Mouse (Mus musculus) E14TG2a.4 (cell line): ENCODE measurements around the gene Aox3.

Experiments used
- CTCF ChIP-seq: conservative IDR thresholded peaks from 2 replicates; pipeline ENCODE4 v1.5.1; 2014; ENCODE audit warnings: low read length
- NANOG ChIP-seq: IDR thresholded peaks from 2 replicates; pipeline ENCODE4 v1.6.1; 2014; ENCODE audit warnings: borderline replicate concordance, low read length, mixed read lengths
- POU5F1 ChIP-seq: IDR thresholded peaks from 2 replicates; pipeline ENCODE4 v1.6.1; 2014; ENCODE audit warnings: low read length, borderline replicate concordance

DNA sequence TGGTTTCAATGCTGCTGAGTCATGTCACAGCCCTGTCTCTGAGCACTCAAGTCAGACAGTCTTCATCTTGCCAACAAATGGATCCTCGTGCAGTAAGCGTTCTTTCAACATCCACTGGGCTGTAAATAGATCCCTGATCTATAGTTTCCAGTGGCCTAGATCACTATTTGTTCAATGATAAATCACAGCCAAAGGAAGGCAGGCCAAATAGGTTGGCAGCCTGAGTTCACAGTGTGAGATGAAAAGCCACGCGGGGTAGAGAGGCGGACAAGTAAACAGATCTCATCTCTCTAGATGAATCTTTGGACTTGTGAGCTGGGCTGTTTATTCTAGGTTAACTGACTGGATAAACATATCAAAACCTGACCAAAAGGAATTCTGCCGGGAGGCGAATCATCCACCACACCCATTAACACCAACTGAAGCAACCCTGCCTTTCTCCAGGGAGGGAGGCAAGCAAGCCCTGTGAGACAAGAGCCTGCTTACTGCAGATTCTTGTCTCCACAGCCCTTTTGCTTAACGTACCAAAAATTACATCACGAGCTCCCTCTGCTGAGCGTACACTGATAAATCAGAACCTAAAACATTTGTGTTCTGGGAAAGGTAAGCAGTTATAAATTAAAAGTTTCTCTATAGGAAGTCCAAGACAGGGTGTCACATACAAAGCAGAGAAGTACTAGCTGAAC is 31.6 kb downstream of the Aox3 start:
- TF ChIP-seq CTCF = no peak
- TF ChIP-seq POU5F1 = no peak
- no peak for TF ChIP-seq NANOG
